Mouse (Mus musculus) bone marrow, adult 2 months (tissue): ENCODE data around the gene Mlxipl.

Experiments used
- CTCF ChIP-seq: fragments of 200-500 bp; IDR thresholded peaks from 2 replicates; pipeline ENCODE4 v1.5.1; 2011; ENCODE audit warnings: low read length, control low read depth; ENCODE audit not compliant: control insufficient read depth, insufficient read depth
- POLR2A ChIP-seq: fragments of 200-500 bp; IDR thresholded peaks from 2 replicates; pipeline ENCODE4 v1.6.1; 2011; ENCODE audit warnings: low read depth, mild to moderate bottlenecking, control low read depth, low read length, borderline replicate concordance; ENCODE audit not compliant: control insufficient read depth

DNA sequence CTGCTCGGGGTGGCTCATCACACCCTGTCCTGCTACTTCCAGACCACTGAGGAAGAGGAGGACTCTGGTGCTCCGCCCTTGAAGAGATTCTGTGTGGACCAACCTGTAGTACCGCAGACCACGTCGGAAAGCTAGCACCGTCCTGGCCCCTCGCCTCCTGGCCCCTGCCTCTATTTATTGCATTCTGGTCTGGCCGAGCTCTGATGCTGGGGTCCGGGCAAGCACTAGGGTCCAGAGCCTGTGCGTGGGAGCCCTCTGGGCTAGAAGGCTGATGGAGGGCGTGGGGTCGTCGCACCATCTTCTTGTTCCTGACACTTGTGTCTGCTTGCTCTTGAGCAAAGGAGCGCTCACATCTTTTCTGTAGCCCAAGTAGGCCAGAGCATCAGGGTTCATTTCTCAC, 91.1 kb downstream of the Mlxipl start:
- TF ChIP-seq CTCF: no peak
- TF ChIP-seq POLR2A: no peak
